Mouse (Mus musculus): ENCODE measurements at regions not wholly inside any gene's neighbourhood (a gene's known extent, or its start where the extent isn't known, plus 50 kb on each side); places are given as distances from the start of the nearest gene placed in this dataset.

DNA sequence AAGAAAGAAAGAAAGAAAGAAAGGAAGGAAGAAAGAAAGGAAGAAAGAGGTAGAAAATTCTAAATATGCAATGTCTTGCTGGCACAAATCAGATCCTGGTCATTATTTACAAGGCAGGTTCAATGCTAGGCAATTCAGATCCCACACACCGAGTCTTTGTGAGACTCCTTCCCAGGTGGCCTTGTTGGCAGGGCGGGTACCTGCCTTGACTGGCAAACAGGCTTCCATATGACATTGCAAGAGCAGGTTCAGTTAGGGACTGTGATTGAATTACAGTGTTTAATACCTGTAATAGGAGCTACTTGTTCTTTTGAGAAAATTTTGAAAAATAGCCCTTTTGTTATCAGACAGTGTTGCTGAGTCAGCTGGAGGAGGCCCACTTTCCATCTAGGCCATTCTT is 436.0 kb upstream of the Mctp2 start:
- Histone ChIP-seq H3K4me2 (replicated peaks) (no peak overlapping the region), H3K36me3 (no peaks in the 10 kb centered on the region), H3K27me3 (no peaks in the 10 kb centered on the region), H3K4me1 (peaks cover 20% of the 10 kb centered on the region; the same call in 1 of the 2 replicates), H3K27ac (replicated peaks) (no peak overlapping the region), H3K4me3 (replicated peaks) (no peak overlapping the region), H3K9me3 (replicated peaks) (no peaks in the 10 kb centered on the region), H3K9ac (no peak overlapping the region)
- no peak for ATAC-seq (ENCODE audit: insufficient number of reproducible peaks, low FRiP score, low TSS enrichment, low read depth)
- 79% methylated on average over 2 of the region's 2 CpGs for WGBS

DNA sequence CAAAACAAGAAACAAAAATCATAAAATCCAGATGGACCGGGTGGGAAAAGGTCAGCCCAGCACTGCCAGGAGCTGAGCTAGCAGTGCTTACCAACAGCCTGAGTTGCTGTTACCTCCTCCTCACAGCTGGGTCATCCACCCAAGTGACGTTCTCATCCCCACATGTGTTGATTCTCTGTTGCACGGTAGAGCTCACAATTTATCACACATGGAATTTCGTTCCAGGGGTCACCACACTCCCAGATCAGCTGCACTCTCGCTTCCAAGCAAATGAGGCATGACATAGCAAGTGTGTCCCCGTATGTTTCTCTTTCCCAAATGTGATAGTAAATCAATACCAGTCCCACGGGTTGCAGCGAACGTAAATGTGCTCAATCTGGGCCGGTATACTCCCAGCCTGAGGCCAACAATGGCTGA is 445.1 kb upstream of the Mctp2 start:
- no peak overlapping the region for H3K9ac ChIP-seq
- no peak for ATAC-seq (ENCODE audit: insufficient number of reproducible peaks, low FRiP score, low TSS enrichment, low read depth)
- peaks cover 5% of the 10 kb centered on the region for H3K4me1 ChIP-seq
- H3K4me2 ChIP-seq (replicated peaks), result no peak overlapping the region
- no peak overlapping the region for H3K4me3 ChIP-seq (replicated peaks)
- H3K36me3 ChIP-seq, result no peaks in the 10 kb centered on the region
- no peak overlapping the region for H3K27ac ChIP-seq (replicated peaks)
- no peaks in the 10 kb centered on the region for H3K9me3 ChIP-seq (replicated peaks)
- H3K27me3 ChIP-seq, result no peaks in the 10 kb centered on the region; the same call in 1 of the 2 replicates
- 32% methylated on average over 10 of the region's 10 CpGs for WGBS

- Histone ChIP-seq H3K4me1 (peaks cover 5% of the 10 kb centered on the region), H3K4me3 (replicated peaks) (no peak overlapping the region), H3K27ac (replicated peaks) (no peak overlapping the region), H3K9ac (no peak overlapping the region), H3K36me3 (no peaks in the 10 kb centered on the region), H3K4me2 (replicated peaks) (no peak overlapping the region), H3K9me3 (replicated peaks) (no peaks in the 10 kb centered on the region), H3K27me3 (no peaks in the 10 kb centered on the region; the same call in 1 of the 2 replicates)
- ATAC-seq (ENCODE audit: insufficient number of reproducible peaks, low FRiP score, low TSS enrichment, low read depth), result no peak
- WGBS, result 40% methylated on average over 3 of the region's 3 CpGs
Measured at GRCm38 (mm10) chr7:72753053-72753559, 446.7 kb upstream of the Mctp2 start.

GRCm38 (mm10) chr7:72762711-72763110 is 456.3 kb upstream of the Mctp2 start:
- no peak overlapping the region for H3K4me3 ChIP-seq (replicated peaks)
- H3K27me3 ChIP-seq, result no peaks in the 10 kb centered on the region
- H3K27ac ChIP-seq (replicated peaks), result no peak overlapping the region
- no peaks in the 10 kb centered on the region for H3K9me3 ChIP-seq (replicated peaks)
- 22% methylated on average over 1 of the region's 1 CpGs for WGBS
- no peak overlapping the region for H3K4me2 ChIP-seq (replicated peaks)
- no peaks in the 10 kb centered on the region for H3K4me1 ChIP-seq
- H3K9ac ChIP-seq, result no peak overlapping the region
- ATAC-seq (ENCODE audit: insufficient number of reproducible peaks, low FRiP score, low TSS enrichment, low read depth), result peak; percentile 43; the same call in 1 of the 2 replicates
- no peaks in the 10 kb centered on the region for H3K36me3 ChIP-seq

GRCm38 (mm10) chr7:72768705-72769104 is 462.3 kb upstream of the Mctp2 start:
- Histone ChIP-seq H3K36me3 (no peaks in the 10 kb centered on the region), H3K4me3 (replicated peaks) (no peak overlapping the region), H3K9ac (no peak overlapping the region), H3K4me1 (no peaks in the 10 kb centered on the region), H3K27me3 (no peaks in the 10 kb centered on the region), H3K27ac (replicated peaks) (no peak overlapping the region), H3K9me3 (replicated peaks) (no peaks in the 10 kb centered on the region), H3K4me2 (replicated peaks) (no peak overlapping the region)
- 72% methylated on average over 4 of the region's 4 CpGs for WGBS
- ATAC-seq (ENCODE audit: insufficient number of reproducible peaks, low FRiP score, low TSS enrichment, low read depth), result no peak

- H3K4me2 ChIP-seq (replicated peaks), result no peak overlapping the region
- WGBS, result 74% methylated on average over 3 of the region's 3 CpGs
- ATAC-seq (ENCODE audit: insufficient number of reproducible peaks, low FRiP score, low TSS enrichment, low read depth), result no peak
- no peaks in the 10 kb centered on the region for H3K36me3 ChIP-seq
- no peak overlapping the region for H3K9ac ChIP-seq
- H3K4me1 ChIP-seq, result no peaks in the 10 kb centered on the region
- no peaks in the 10 kb centered on the region for H3K9me3 ChIP-seq (replicated peaks)
- H3K4me3 ChIP-seq (replicated peaks), result no peak overlapping the region
- H3K27ac ChIP-seq (replicated peaks), result no peak overlapping the region
- H3K27me3 ChIP-seq, result no peaks in the 10 kb centered on the region
Measured at GRCm38 (mm10) chr7:72774031-72774770, 467.8 kb upstream of the Mctp2 start.

- Histone ChIP-seq H3K27ac (replicated peaks) (no peak overlapping the region), H3K27me3 (no peaks in the 10 kb centered on the region), H3K4me1 (no peaks in the 10 kb centered on the region), H3K4me2 (replicated peaks) (no peak overlapping the region), H3K4me3 (replicated peaks) (no peak overlapping the region), H3K9me3 (replicated peaks) (no peaks in the 10 kb centered on the region), H3K9ac (no peak overlapping the region), H3K36me3 (no peaks in the 10 kb centered on the region)
- no peak for ATAC-seq (ENCODE audit: insufficient number of reproducible peaks, low FRiP score, low TSS enrichment, low read depth)
- WGBS, result 59% methylated on average over 3 of the region's 3 CpGs
Measured at GRCm38 (mm10) chr7:72774771-72775119, 468.3 kb upstream of the Mctp2 start.

GRCm38 (mm10) chr7:72787306-72787705 is 480.9 kb upstream of the Mctp2 start:
- Histone ChIP-seq H3K4me3 (replicated peaks) (no peak overlapping the region), H3K4me2 (replicated peaks) (no peak overlapping the region), H3K9ac (no peak overlapping the region), H3K4me1 (no peaks in the 10 kb centered on the region), H3K27ac (replicated peaks) (no peak overlapping the region), H3K9me3 (replicated peaks) (no peaks in the 10 kb centered on the region), H3K27me3 (peaks cover 9% of the 10 kb centered on the region), H3K36me3 (no peaks in the 10 kb centered on the region)
- ATAC-seq (ENCODE audit: insufficient number of reproducible peaks, low FRiP score, low TSS enrichment, low read depth), result no peak
- 73% methylated on average over 1 of the region's 1 CpGs for WGBS

DNA sequence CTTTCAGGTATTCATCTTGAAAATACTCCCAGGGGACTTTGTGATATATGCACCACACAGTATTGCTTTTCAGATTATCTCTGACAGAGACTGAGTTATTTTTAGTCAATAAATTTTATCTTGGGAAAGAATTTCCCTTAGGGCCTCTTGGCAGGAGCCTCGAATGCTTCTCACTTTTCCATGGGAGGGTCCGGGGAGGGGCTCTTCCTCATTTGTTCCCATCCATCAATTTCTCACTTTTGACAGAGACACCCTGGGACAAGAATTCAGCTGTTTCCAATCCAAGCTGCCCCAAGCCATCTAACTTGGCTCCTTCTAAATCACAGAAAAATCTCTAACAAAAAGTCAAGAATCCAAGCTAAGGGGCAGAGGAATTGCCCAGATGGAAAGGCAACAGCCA is 481.9 kb upstream of the Mctp2 start:
- ATAC-seq (ENCODE audit: insufficient number of reproducible peaks, low FRiP score, low TSS enrichment, low read depth), result no peak
- no peak overlapping the region for H3K27ac ChIP-seq (replicated peaks)
- H3K4me1 ChIP-seq, result no peaks in the 10 kb centered on the region
- H3K9ac ChIP-seq, result no peak overlapping the region
- H3K9me3 ChIP-seq (replicated peaks), result no peaks in the 10 kb centered on the region
- no peak overlapping the region for H3K4me3 ChIP-seq (replicated peaks)
- peaks cover 9% of the 10 kb centered on the region for H3K27me3 ChIP-seq
- no peak overlapping the region for H3K4me2 ChIP-seq (replicated peaks)
- WGBS, result 15% methylated on average over 2 of the region's 2 CpGs
- H3K36me3 ChIP-seq, result no peaks in the 10 kb centered on the region

GRCm38 (mm10) chr7:72822142-72822541 is 515.7 kb upstream of the Mctp2 start:
- ATAC-seq (ENCODE audit: insufficient number of reproducible peaks, low FRiP score, low TSS enrichment, low read depth), result no peak
- Histone ChIP-seq H3K4me1 (no peaks in the 10 kb centered on the region), H3K27me3 (no peaks in the 10 kb centered on the region), H3K27ac (replicated peaks) (no peak overlapping the region), H3K9ac (no peak overlapping the region), H3K36me3 (no peaks in the 10 kb centered on the region), H3K9me3 (replicated peaks) (no peaks in the 10 kb centered on the region), H3K4me2 (replicated peaks) (no peak overlapping the region), H3K4me3 (replicated peaks) (no peak overlapping the region)
- WGBS, result 63% methylated on average over 3 of the region's 3 CpGs

DNA sequence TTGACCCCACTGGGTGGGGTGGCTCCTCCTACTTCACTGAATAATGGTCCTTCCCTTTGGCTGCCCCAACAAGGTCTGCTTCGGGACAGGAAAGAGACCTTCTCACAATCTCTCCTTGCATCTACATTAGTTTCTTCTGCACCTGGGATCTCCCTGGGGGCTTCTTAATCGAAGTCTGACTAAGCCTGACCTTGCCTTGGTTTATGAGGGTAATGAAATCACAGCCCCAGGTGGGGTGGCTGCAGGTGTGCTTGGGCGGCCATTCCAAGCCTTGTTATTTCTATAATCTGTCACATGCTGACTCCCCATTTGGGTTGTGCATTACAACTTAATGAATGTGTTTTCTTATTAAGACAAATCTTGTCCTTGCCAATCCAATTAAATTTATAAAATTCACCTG is 520.2 kb upstream of the Mctp2 start:
- H3K4me1 ChIP-seq, result no peaks in the 10 kb centered on the region
- H3K36me3 ChIP-seq, result no peaks in the 10 kb centered on the region
- no peak overlapping the region for H3K4me2 ChIP-seq (replicated peaks)
- H3K27ac ChIP-seq (replicated peaks), result no peak overlapping the region
- 73% methylated on average over 3 of the region's 3 CpGs for WGBS
- no peak overlapping the region for H3K4me3 ChIP-seq (replicated peaks)
- ATAC-seq (ENCODE audit: insufficient number of reproducible peaks, low FRiP score, low TSS enrichment, low read depth), result no peak
- no peak overlapping the region for H3K9ac ChIP-seq
- H3K27me3 ChIP-seq, result no peaks in the 10 kb centered on the region
- no peaks in the 10 kb centered on the region for H3K9me3 ChIP-seq (replicated peaks)

DNA sequence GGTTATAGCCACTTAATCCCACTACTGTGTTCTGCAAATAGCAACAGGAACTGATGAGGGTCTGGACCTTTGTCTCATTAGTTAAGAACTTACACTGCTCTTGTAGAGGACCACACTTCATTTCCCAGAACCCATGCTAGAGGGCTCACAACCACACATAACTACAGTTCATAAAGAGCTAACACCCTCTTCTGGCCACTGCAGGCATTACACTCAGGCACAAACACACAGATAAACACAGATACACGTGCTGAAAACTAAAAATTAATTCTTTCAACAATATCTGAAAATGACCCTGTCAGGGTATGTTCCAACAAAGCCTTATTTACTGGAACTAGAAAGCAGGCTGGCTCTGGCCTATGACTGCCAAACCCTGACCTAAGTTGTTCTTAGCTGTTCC is 529.0 kb upstream of the Mctp2 start:
- ATAC-seq (ENCODE audit: insufficient number of reproducible peaks, low FRiP score, low TSS enrichment, low read depth), result no peak
- no peak overlapping the region for H3K27ac ChIP-seq (replicated peaks)
- H3K4me1 ChIP-seq, result no peaks in the 10 kb centered on the region
- no peaks in the 10 kb centered on the region; the same call in 1 of the 2 replicates for H3K9me3 ChIP-seq (replicated peaks)
- WGBS, result 86% methylated on average over 1 of the region's 1 CpGs
- H3K4me2 ChIP-seq (replicated peaks), result no peak overlapping the region
- no peak overlapping the region for H3K4me3 ChIP-seq (replicated peaks)
- H3K9ac ChIP-seq, result no peak overlapping the region
- no peaks in the 10 kb centered on the region for H3K36me3 ChIP-seq
- 0 out of 2 replicates have a peak, but pooled peaks cover 3% of the 10 kb centered on the region for H3K27me3 ChIP-seq

Measured in embryonic facial prominence, embryonic 15.5 days (tissue).